Mouse (Mus musculus): ENCODE results near the gene Mmp9.

The Mmp9 gene

GRCm38 (mm10) chr2:164940140-164940830 lies at the start of gene Mmp9:
TSS of gene Mmp9 (plus strand) at chr2:164940780.
- DNase-seq (ENCODE audit: low spot score in 2 of 2): no peak

- DNase-seq (ENCODE audit: low spot score in 2 of 2): peak in 1 of 2 experiments; percentile 10
Measured at GRCm38 (mm10) chr2:164891056-164891834, 49.3 kb upstream of the Mmp9 start.

DNA sequence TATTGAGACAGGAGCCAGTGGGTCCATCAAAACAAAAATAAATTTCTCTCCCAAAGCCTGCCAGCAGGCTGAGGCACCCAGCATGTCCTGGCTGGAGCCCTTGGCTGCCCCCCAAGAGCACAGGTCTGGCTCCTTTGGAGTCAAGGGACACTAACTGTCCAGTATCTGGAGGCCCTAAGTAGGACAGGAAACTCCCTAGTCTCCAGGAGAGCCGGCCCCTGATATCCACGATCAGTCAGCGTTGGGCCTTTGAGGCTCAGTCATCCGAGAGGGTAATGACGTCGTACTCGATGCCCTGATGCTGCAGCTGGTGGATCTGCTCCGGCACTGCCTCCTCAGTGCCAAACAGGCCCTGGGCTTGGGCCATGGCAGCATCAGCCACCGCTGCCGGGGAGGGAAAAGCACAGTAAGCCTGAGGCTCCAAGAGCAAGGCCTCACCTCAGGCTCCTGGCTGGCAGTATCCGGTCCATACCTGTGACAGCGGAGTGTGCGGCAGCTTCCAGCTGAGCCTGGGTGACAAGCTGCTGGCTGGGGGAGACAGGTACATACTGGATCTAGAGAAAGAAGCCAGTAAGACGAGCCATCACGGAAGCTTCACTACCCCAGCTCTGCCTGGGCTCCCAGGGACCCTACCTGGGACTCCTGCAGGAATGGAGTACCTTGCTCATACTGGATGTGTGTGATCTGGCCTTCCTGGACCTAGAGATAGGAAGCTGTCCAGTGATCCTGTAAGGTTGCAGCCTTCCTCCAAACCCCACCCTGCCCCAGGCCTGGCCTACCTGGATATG lies 48.5 kb upstream of the Mmp9 start:
- peak in 1 of 2 experiments; percentile 10 for DNase-seq (ENCODE audit: low spot score in 2 of 2)

GRCm38 (mm10) chr2:164892696-164893216 lies 47.8 kb upstream of the Mmp9 start:
- peak in 1 of 2 experiments; percentile 2 for DNase-seq (ENCODE audit: low spot score in 2 of 2)

DNA sequence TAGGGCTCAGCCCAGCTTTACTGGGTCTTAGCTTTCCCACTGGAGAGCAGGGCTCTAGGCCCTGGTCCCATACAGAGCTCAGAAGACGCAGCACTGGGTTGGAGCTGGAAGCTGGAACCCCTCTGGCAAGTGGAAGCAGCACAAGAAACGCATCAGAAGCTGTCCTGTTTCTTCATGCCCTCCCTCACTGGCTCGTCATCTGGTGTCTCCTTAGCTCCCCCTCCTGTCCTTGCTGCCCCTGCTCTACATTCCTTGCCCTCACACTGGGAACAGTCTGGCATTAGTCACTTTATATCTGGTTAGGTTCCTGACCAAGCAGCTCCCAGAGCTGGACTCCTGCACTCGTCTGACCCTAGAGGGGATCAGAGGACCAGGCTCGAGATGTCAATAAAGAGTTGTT lies 46.5 kb upstream of the Mmp9 start:
- no peak for DNase-seq (ENCODE audit: low spot score in 2 of 2)

GRCm38 (mm10) chr2:164894644-164895043 lies 45.9 kb upstream of the Mmp9 start:
- DNase-seq (ENCODE audit: low spot score in 2 of 2): no peak

- no peak for DNase-seq (ENCODE audit: low spot score in 2 of 2)
Measured at GRCm38 (mm10) chr2:164895885-164896284, 44.7 kb upstream of the Mmp9 start.

DNA sequence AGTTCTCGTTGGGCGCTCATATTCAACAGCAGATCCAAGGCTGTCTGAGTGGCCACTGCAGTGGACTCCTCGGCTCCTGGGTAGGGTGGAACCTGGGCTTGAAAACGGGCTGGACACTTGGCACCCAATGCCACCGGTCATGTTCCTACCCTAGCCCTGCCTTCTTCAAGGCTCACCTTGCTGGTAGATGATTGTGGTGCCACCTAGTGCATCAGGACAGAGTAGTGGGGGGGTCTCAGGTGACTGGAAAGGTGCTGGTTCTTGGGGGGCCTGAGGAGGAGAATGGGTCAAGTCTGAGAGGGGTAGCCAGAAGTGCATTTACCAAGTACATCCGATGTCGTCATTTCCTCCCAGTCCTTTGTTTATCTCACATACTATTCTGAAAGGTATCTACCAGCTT lies 42.6 kb upstream of the Mmp9 start:
- no peak for DNase-seq (ENCODE audit: low spot score in 2 of 2)

- no peak for DNase-seq (ENCODE audit: low spot score in 2 of 2)
Measured at GRCm38 (mm10) chr2:164899034-164899433, 41.5 kb upstream of the Mmp9 start.

DNA sequence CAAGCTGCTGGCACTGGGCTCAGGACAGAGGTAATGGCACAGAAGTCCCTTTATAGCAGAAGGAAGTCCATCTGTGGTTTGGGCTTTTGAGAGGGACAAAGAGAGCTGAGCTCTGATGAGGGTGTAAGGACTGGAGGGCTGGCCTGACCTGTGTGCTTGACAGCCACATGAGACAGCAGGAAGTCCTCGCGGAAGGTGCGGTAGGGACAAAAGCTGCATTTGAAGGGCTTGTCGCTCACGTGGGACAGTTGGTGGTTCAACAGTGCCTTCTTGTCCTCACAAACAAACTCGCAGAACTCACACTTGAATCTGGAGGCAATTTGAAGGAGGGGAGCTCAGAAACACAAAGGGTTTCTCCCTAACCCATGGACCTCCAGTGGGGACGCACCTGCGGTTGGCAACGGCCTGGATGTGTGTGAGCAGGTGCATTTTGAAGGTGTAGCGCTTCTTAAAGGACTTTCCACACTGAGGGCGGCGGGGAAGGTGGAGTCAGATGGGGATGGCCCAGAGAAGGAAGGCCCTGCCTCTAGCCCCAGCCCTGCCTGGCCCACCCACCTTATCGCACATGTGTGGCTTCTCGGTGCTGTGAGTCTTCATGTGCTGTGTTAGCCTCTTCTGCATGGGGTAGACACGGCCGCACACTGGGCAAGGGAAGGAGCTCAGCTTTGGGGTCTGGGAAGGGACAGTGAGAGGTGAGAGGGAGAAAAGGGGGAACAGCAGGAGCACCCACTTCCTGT lies 40.7 kb upstream of the Mmp9 start:
- peak in 1 of 2 experiments; percentile 2 for DNase-seq (ENCODE audit: low spot score in 2 of 2)

GRCm38 (mm10) chr2:164901380-164901779 lies 39.2 kb upstream of the Mmp9 start:
- DNase-seq (ENCODE audit: low spot score in 2 of 2): no peak

DNA sequence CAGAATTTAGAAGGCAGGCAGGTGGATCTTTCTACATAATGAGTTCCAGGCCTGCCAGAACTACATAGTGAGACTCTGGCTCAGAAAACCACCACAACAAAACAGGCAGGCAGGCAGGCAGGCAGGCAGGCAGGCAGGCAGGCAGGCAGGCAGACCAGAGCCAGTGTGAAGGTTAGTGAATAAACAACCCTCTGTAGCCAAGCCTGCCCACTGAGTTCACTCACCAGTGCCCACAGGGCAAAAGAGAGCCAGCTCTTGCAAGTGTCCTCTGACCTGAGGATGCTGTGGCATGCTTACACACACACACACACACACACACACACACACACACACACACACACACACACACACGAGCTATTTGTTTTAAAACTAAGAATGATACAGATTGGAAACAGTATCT lies 37.1 kb upstream of the Mmp9 start:
- no peak for DNase-seq (ENCODE audit: low spot score in 2 of 2)

- DNase-seq (ENCODE audit: low spot score in 2 of 2): no peak
Measured at GRCm38 (mm10) chr2:164906071-164906470, 34.5 kb upstream of the Mmp9 start.

- no peak for DNase-seq (ENCODE audit: low spot score in 2 of 2)
Measured at GRCm38 (mm10) chr2:164907511-164907910, 33.1 kb upstream of the Mmp9 start.

- no peak for DNase-seq (ENCODE audit: low spot score in 2 of 2)
Measured at GRCm38 (mm10) chr2:164908011-164908410, 32.6 kb upstream of the Mmp9 start.

DNA sequence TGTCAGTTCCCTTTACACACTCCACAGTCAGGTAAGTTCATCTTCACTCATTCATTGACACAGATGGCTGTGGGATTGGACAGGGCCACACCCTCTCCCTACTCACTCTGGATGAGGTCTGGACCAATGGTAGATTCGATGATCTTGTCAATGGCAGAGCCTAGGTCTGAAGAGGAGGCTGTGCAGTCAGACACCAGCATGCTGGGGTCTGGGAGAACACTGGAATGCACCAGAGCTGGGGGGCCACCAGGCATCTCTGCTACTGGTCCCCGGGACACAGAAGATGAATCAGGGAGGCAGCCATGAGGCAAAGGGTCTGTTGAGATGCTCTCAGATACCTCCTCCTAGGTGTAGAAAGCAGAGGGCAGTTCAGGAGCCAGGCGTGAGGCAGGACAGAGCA lies 31.5 kb upstream of the Mmp9 start:
- DNase-seq (ENCODE audit: low spot score in 2 of 2): no peak

DNA sequence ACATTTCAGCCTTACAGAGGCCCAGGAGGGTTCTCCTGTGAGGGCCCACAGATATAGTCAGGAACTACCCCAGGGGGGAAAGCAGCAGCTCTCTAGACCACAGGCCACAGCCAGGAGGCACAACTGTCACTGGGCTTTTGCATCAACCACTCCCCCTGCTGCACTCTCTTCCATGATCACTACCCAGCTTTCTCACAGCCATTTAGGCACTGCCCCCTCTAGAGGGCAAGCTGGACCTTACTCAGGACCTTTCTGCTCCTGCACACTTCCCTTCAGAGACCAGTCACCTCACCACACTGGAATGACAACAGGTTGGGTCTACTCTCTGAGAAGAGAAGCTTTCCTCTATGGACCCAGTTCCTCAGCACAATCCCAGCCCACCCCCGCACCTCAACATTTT lies 31.0 kb upstream of the Mmp9 start:
- DNase-seq (ENCODE audit: low spot score in 2 of 2): no peak

- no peak for DNase-seq (ENCODE audit: low spot score in 2 of 2)
Measured at GRCm38 (mm10) chr2:164910360-164911061, 30.1 kb upstream of the Mmp9 start.

DNA sequence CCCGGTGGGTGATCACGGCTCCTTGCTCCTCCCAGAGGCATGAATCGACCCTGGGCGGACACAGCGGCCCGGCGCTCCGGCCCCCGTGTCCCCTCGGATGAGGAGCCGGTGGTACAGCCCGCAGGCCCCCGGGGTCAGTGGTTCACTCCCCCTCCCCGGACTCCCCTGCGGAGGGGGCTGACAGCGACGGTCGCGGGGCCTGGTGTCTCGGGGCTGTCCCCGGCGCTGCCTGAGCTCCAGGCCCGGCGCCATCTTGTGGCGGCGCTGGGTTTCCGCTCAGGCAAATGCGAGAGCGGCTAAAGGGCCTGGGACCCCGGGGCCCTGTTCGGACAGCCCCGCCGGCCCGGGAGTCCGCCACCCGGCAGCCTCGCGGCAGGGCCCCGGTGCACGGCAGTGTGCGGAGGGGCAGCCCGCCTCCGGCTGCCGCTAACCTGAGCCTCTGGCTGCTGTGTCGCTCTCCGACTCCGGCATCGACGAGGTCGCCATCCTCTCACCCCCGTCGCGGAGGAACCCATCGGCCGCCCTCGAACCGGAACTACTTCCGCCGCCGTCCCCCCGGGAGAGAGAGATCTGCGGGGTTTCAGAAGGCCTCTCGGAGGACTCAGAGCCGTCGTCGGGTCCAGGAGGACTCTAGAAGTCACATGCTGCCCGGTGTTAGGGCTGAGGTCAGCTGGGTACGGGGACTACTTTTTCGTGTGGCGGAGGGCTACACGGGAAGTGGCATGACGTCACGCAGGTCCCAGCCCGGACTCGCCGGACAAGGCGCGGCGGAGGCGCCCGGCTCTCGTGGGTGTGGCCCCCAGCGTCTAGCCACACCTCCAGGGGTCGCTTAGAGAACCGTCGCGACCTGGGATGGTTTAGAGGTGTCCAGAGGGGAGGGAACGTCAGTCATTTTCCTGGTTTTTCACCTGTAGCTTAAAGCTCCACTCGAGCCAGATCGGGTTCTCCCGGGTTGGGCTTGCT lies 29.2 kb upstream of the Mmp9 start, which contains the start of gene Zfp335:
Gene Zfp335, minus strand, starts transcription at position 672 of the 963 bp plus-strand sequence.
- peak; percentile 83 to 90 for DNase-seq (ENCODE audit: low spot score in 2 of 2)

GRCm38 (mm10) chr2:164912151-164912550 lies 28.4 kb upstream of the Mmp9 start:
- DNase-seq (ENCODE audit: low spot score in 2 of 2): peak; percentile 60 to 74
